Mouse (Mus musculus) intestine, embryonic 14.5 days (tissue): Measurements from ENCODE around the gene Prlhr. TPM values are rescaled to one million over a fixed set of nuclear protein-coding genes. Genes with fewer than 3 reads are reported as not detected.

ENCODE experiments used
- ATAC-seq: fragments of 200-750 bp; cut with Nextera tagmentation; replicated peaks from 2 replicates; pipeline ENCODE4 v1.8.0; 2017; ENCODE audit warnings: low read depth, moderate number of reproducible peaks, moderate TSS enrichment, moderate library complexity; ENCODE audit not compliant: low FRiP score, low TSS enrichment
- DNase-seq: peaks from one replicate; pipeline ENCODE4 v3.0.0-alpha.2; 2018; ENCODE audit warnings: low spot score
- H3K27ac ChIP-seq: fragments of 300-500 bp; sonication (generic); 2 replicates; pipeline ENCODE4 v1.5.1; 2014; ENCODE audit warnings: low read depth, mild to moderate bottlenecking, control low read depth
- H3K27me3 ChIP-seq: fragments of 300-500 bp; sonication (generic); replicated peaks from 2 replicates; pipeline ENCODE4 v1.6.1; 2014; ENCODE audit warnings: low read length, control low read depth; ENCODE audit not compliant: control insufficient read depth, insufficient read depth
- H3K36me3 ChIP-seq: fragments of 300-500 bp; sonication (generic); 2 replicates; pipeline ENCODE4 v1.6.1; 2014; ENCODE audit warnings: low read length, control low read depth; ENCODE audit not compliant: control insufficient read depth, insufficient read depth
- H3K4me1 ChIP-seq: fragments of 300-500 bp; sonication (generic); replicated peaks from 2 replicates; pipeline ENCODE4 v1.6.1; 2014; ENCODE audit warnings: low read length, control low read depth, mixed read lengths; ENCODE audit not compliant: control insufficient read depth, insufficient read depth
- H3K4me2 ChIP-seq: fragments of 300-500 bp; sonication (generic); 2 replicates; pipeline ENCODE4 v1.6.1; 2014; ENCODE audit warnings: low read length
- H3K4me3 ChIP-seq: fragments of 300-500 bp; sonication (generic); 2 replicates; pipeline ENCODE4 v1.5.1; 2014; ENCODE audit warnings: low read depth, low read length, control low read depth, mixed read lengths
- H3K9ac ChIP-seq: fragments of 300-500 bp; sonication (generic); 2 replicates; pipeline ENCODE4 v1.6.1; 2014; ENCODE audit warnings: mild to moderate bottlenecking, low read length
- H3K9me3 ChIP-seq: fragments of 300-500 bp; sonication (generic); 2 replicates; pipeline ENCODE4 v1.6.1; 2016; ENCODE audit warnings: low read length, control low read depth; ENCODE audit not compliant: control insufficient read depth
- WGBS: fragments of 180-500 bp; shearing (Covaris S2); extraction: QIAGEN DNeasy Blood & Tissue Kit; methylation state at CpG from one replicate; pipeline ENCODE4 v1.1.7; 2014; 5-methylcytosine and 5-hydroxymethylcytosine counted together
- polyA plus RNA-seq: library from polyadenylated mRNA; unstranded; fragments of >200 nt; fragmentation: Nextera tagmentation; extraction: Ambion mirVana; gene quantifications from 2 replicates; pipeline ENCODE4 v1.2.1, GENCODE M21; 2014

Gene Prlhr
- polyA plus RNA-seq: not detected in 2 replicates

DNA sequence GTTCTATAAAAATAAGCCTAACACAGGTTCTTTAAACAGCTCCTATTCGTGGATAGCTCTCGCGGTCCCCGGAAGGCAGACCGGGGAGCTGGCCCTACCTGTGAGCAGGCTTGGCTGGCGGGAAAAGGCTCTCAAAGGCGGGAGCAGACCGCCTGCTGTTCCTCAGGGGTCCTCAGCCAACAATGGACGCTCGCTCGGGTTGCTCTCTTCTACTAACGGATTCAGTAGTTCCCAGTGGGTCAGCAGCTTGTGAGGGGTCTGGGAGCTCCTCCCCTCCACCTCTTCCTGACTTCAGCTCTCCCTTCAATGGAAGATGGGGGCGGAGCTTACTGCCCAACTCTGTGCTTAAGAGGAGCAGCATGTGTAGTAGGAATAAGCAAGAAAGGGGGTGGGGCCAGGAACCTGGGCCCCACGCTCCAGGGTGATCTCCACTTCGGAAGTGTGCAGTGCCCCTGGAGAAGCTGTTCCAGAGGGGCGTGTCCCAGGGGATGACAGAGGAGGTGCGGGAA lies at the start of gene Prlhr:
TSS of gene Prlhr (minus strand) at position 51 of the 509 bp plus-strand sequence.
- Histone ChIP-seq H3K4me3 (peak within 1 kb of the TSS; percentile 18), H3K4me2 (peak within 1 kb of the TSS; percentile 42), H3K9me3 (no peaks in the 10 kb centered on the region), H3K4me1 (peaks cover 6% of the 10 kb centered on the region; the same call in 1 of the 2 replicates), H3K27ac (no peak within 1 kb of the TSS), H3K36me3 (no peaks in the 10 kb centered on the region), H3K27me3 (peaks cover 46% of the 10 kb centered on the region), H3K9ac (no peak within 1 kb of the TSS)
- DNase-seq: no peak
- ATAC-seq: no peak
- 9% methylated on average over 17 of the region's 17 CpGs for WGBS

DNA sequence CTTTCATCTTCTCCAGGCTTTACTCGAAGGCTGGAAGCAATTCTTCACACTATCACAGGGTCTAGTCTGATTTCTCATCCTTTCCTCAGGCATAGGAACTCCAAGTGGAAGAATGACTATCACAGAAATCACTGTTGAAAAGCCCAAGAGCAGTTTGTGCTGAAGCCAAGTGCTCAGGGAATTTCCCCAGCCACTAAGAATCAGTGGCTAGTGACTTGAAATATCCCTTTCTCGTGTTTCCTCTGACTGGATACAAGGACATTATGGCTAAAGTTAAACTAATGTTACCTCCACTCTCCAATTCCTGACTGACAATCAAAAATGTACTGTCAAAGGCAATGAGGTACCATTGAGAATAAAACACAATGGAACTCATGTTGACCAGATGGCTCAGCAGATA lies 47.0 kb upstream of the Prlhr start:
- Histone ChIP-seq H3K4me1 (no peaks in the 10 kb centered on the region), H3K4me3 (no peak overlapping the region), H3K4me2 (no peak overlapping the region), H3K36me3 (no peaks in the 10 kb centered on the region), H3K27me3 (no peaks in the 10 kb centered on the region), H3K9ac (no peak overlapping the region), H3K9me3 (no peaks in the 10 kb centered on the region), H3K27ac (no peak overlapping the region)
- WGBS: 69% methylated on average over 2 of the region's 2 CpGs
- no peak for ATAC-seq
- no peak for DNase-seq

DNA sequence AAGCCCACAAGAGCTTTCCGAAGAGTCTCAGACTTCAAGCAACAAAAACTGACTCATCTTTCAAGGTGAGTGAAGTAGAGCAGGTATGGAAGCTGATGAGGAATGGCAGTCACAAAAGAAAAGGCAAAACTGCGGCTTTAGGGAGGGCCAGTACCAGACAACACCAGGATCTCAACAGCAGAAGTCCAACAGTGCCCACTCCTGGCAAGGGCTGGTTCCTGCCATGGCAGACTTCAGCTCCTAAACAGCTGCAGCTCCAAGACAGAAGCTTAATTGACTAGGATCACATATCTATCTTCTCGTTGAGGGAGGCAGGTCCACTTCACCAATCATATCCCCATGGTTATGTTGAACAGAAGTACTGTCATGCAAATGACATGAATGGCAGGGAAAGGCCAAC lies 45.3 kb upstream of the Prlhr start:
- H3K9me3 ChIP-seq: no peaks in the 10 kb centered on the region
- 56% methylated on average over 3 of the region's 3 CpGs for WGBS
- no peaks in the 10 kb centered on the region for H3K27me3 ChIP-seq
- no peak overlapping the region for H3K4me2 ChIP-seq
- H3K36me3 ChIP-seq: no peaks in the 10 kb centered on the region
- H3K4me3 ChIP-seq: no peak overlapping the region
- no peak overlapping the region for H3K27ac ChIP-seq
- no peaks in the 10 kb centered on the region for H3K4me1 ChIP-seq
- no peak for ATAC-seq
- H3K9ac ChIP-seq: no peak overlapping the region
- no peak for DNase-seq

DNA sequence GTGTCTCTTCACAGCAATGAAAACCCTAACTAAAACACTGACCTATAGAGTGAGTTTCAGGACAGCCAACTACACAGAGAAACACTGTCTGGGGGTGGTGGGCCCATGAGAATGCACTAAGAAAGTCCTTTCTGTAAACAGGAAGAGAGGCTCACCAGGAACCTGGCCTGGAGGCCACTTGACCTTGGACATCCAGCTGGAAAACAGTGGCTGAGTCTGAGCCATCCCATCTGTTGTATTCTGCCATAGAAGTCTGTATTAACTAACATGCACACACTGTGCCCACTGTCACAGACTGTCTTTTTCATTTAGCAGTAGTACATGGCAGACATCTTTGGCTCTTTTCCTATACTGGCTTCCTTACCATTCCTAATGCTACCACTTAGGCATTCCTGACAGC lies 32.1 kb upstream of the Prlhr start:
- Histone ChIP-seq H3K27me3 (no peaks in the 10 kb centered on the region), H3K36me3 (no peaks in the 10 kb centered on the region)
- ATAC-seq: no peak

DNA sequence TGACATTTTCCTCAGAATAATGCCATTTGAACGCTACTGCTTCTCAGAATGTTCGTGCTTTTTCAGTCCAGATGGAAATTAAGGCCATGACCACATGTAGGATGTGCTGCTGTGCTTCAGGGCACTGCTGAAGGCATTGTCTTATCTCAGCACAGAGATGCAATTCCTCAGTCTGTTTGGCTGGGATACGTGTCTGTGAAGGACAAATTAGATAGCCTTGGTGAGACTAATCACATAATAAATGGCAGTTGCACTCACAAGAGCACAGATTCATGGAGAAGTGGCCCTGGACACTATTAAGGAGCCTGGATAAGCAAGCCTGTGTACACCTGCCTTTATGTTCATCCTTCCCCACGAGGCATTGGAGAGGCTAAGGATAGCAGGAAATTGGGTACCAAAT lies 29.1 kb upstream of the Prlhr start:
- H3K36me3 ChIP-seq: no peaks in the 10 kb centered on the region
- no peak overlapping the region for H3K9ac ChIP-seq
- WGBS: 73% methylated on average over 4 of the region's 4 CpGs
- no peaks in the 10 kb centered on the region for H3K9me3 ChIP-seq
- no peak overlapping the region for H3K4me2 ChIP-seq
- no peak overlapping the region for H3K4me3 ChIP-seq
- no peaks in the 10 kb centered on the region for H3K4me1 ChIP-seq
- ATAC-seq: no peak
- H3K27ac ChIP-seq: no peak overlapping the region
- DNase-seq: no peak
- H3K27me3 ChIP-seq: no peaks in the 10 kb centered on the region

More for the DNA sequence above, 32.1 kb upstream of the Prlhr start:
- no peak for DNase-seq
- H3K9ac ChIP-seq: no peak overlapping the region
- H3K9me3 ChIP-seq: no peaks in the 10 kb centered on the region
- no peak overlapping the region for H3K27ac ChIP-seq
- H3K4me2 ChIP-seq: no peak overlapping the region
- no peak overlapping the region for H3K4me3 ChIP-seq
- H3K4me1 ChIP-seq: no peaks in the 10 kb centered on the region

DNA sequence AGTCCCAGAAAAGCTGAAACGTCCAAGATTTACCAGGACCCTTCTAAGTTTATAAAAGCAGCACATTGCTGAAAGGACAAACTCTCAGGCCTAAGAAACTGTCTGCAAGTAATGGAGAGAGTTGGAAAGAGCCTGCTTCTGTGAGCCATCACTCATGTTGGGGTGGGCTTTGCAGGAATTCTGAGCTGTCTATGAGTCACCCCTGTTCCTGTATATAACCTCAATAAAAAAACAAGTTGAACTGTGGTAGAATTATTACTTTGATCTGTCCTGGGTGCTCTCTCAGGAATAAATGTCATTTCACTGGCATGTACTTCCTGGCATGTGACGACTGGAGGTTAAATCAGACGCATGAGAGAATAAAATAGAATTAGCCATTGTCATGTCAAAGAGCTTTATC lies 27.7 kb upstream of the Prlhr start:
- Histone ChIP-seq H3K9me3 (no peaks in the 10 kb centered on the region), H3K27me3 (no peaks in the 10 kb centered on the region), H3K36me3 (no peaks in the 10 kb centered on the region), H3K9ac (no peak overlapping the region), H3K4me3 (no peak overlapping the region), H3K4me1 (no peaks in the 10 kb centered on the region), H3K27ac (no peak overlapping the region), H3K4me2 (no peak overlapping the region)
- WGBS: 46% methylated on average over 3 of the region's 3 CpGs
- no peak for DNase-seq
- no peak for ATAC-seq

DNA sequence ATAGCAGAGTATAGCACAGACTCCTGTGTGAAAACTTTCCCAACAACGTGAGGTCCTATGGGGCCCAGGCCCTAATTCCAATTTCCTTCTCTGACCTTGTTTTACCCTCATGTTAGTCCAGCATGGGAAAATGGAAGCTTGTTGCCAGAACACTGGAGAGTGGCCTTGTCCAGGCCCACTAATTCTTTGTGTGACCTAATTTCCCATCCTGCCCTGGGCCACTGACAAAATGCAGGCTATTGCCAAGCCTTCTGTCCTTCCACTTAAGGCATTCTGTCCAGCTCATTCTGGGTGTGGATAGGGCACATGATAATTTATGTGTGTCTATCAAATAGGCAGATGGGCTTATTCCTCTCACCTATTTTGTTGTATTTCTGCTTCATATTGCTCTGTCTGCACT lies 21.5 kb upstream of the Prlhr start:
- ATAC-seq (no peak), DNase-seq (no peak)
- no peak overlapping the region for H3K4me3 ChIP-seq
- H3K4me1 ChIP-seq: no peaks in the 10 kb centered on the region
- H3K4me2 ChIP-seq: no peak overlapping the region
- no peaks in the 10 kb centered on the region for H3K9me3 ChIP-seq
- H3K9ac ChIP-seq: no peak overlapping the region
- no peaks in the 10 kb centered on the region for H3K27me3 ChIP-seq
- 70% methylated on average over 1 of the region's 1 CpGs for WGBS
- no peak overlapping the region for H3K27ac ChIP-seq
- H3K36me3 ChIP-seq: no peaks in the 10 kb centered on the region

DNA sequence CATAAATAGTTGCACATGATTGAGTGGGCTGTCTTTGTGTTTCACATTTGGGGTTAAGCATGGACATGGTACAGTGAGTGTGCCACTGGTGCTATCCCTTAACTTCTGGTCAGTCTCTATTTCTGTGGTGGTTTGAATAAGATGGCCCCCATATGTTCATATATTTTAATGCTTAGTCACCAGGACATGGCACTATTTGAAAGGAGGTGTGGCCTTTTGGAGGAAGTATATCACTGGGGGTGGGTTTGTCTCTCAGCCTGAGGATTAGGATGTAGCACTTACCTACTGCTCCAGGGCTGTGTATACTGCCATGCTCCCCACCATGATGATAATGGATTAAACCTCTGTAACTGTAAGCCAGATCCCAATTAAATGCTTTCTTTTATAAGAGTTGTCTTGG lies 17.2 kb upstream of the Prlhr start:
- Histone ChIP-seq H3K27ac (no peak overlapping the region), H3K4me1 (no peaks in the 10 kb centered on the region), H3K27me3 (no peaks in the 10 kb centered on the region), H3K9ac (no peak overlapping the region), H3K9me3 (no peaks in the 10 kb centered on the region), H3K4me2 (no peak overlapping the region), H3K36me3 (no peaks in the 10 kb centered on the region), H3K4me3 (no peak overlapping the region)
- ATAC-seq: no peak
- DNase-seq: no peak

DNA sequence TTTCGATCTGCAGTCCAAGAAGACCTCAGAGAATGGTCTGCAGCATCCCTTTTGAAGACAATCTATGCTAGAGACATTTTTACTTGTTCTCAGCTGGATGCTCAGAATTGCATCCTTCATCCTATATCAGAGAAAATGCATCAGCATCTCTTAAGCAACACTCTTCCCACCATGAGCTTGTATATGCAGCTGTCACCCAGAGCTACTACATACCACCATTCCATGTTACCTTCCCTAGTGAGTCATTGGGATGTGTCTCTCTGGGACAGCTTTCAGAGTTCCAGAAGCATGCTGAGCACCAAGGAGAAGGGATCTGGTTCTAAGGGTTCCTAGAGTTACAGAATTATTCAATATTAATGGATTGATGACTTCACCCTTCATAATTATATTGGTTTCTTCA lies 10.8 kb upstream of the Prlhr start:
- Histone ChIP-seq H3K27me3 (no peaks in the 10 kb centered on the region), H3K4me2 (no peak overlapping the region), H3K9me3 (no peaks in the 10 kb centered on the region), H3K27ac (no peak overlapping the region), H3K4me3 (no peak overlapping the region), H3K36me3 (no peaks in the 10 kb centered on the region), H3K9ac (no peak overlapping the region), H3K4me1 (no peaks in the 10 kb centered on the region)
- ATAC-seq (no peak), DNase-seq (no peak)
- 38% methylated on average over 1 of the region's 1 CpGs for WGBS
